Comparison of ENCODE assay signal across 11 mouse cellular contexts in the genomic region with DNA sequence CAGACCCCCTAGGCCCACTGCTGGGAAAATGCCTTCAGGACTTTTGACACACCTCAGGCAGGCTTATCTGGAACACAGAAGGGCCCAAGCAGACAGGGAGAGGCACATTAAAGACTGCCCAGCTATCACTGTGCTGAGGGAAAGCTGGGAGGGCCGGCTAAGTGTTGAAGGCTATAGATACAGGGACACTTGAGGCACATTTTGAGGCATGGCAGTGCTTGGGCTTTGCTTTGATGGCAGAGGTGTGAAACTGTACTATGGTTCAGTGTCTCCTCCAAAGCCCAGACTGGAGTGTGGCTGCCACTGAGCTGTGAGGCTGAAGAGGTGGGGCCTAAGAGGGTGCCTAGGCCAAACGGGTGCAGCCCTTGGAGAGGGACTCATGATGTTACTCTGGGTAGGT. TPM values are rescaled to one million over a fixed set of nuclear protein-coding genes. Genes with fewer than 3 reads are reported as not detected.
DNase-seq lines count a peak whose midpoint lies in the region; ATAC-seq and TF ChIP-seq lines count a peak whose summit lies in the region.
"Had no signal": no experiment of that assay in that cellular context is flagged by ENCODE, and none has a peak within 500 bp of the region (broad histone marks: within the 10 kb centered on the region; RNA-seq: fewer than 3 reads in every experiment).

No protein-coding gene starts in this region.

- H3K27ac ChIP-seq in heart, embryonic 16.5 days (ENCODE audit: low read length), result no peak overlapping the region
- H3K27ac ChIP-seq in spleen, adult 2 months (ENCODE audit: insufficient read depth, low read length), result peak overlapping the region; percentile 37; the same call in 1 of the 2 replicates
- peak overlapping the region; percentile 98 for H3K27ac ChIP-seq in liver, embryonic 11.5 days (ENCODE audit: low read depth, low read length)
- H3K27ac ChIP-seq in thymus, adult 2 months (ENCODE audit: control insufficient read depth, insufficient read depth, low read length), result no peak overlapping the region
- H3K27ac ChIP-seq: layer of hippocampus, adult 2 months had no signal

- WGBS in heart, embryonic 16.5 days, result 30% methylated on average over 2 of the region's 2 CpGs
- 69% methylated on average over 2 of the region's 2 CpGs for WGBS in spleen, adult 2 months
- 20% methylated on average over 2 of the region's 2 CpGs for WGBS in liver, embryonic 11.5 days
- WGBS in thymus, adult 2 months, result 89% methylated on average over 2 of the region's 2 CpGs

- ATAC-seq in heart, embryonic 16.5 days (replicated peaks; ENCODE audit: extremely low read depth, insufficient read depth, low FRiP score), result peak; percentile 42; the same call in 1 of the 2 replicates
- peak; percentile 88 for ATAC-seq in liver, embryonic 11.5 days (replicated peaks; ENCODE audit: low FRiP score)
- ATAC-seq: inflammation-experienced regulatory T-cells, adult 6 months had no signal

- no peak for TF ChIP-seq CTCF in spleen, adult 2 months (IDR thresholded peaks at IDR 0.05; ENCODE audit: extremely low read depth, insufficient read depth, insufficient read length, insufficient replicate concordance)
- TF ChIP-seq CTCF in thymus, adult 2 months (IDR thresholded peaks at IDR 0.05; ENCODE audit: borderline replicate concordance, control insufficient read depth, extremely low read depth, insufficient read depth, low read length, poor library complexity), result no peak

- no peaks in the 10 kb centered on the region for H3K36me3 ChIP-seq in heart, embryonic 16.5 days (ENCODE audit: control insufficient read depth, insufficient read depth)
- H3K36me3 ChIP-seq in spleen, adult 2 months (ENCODE audit: control insufficient read depth, insufficient read depth, low read length), result no peaks in the 10 kb centered on the region
- no peaks in the 10 kb centered on the region for H3K36me3 ChIP-seq in liver, embryonic 11.5 days (ENCODE audit: control insufficient read depth, insufficient read depth, low read length)
- no peaks in the 10 kb centered on the region for H3K36me3 ChIP-seq in thymus, adult 2 months (ENCODE audit: control insufficient read depth, insufficient read depth, low read length)

- no peak for DNase-seq in heart, adult 11 months
- no peak for DNase-seq in spleen, adult 2 months (ENCODE audit: low read depth in 1 of 2, low spot score in 2 of 2)
- no peak for DNase-seq in spleen, adult 12 weeks (ENCODE audit: low spot score)
- no peak for DNase-seq in liver, embryonic 11.5 days (ENCODE audit: low spot score)
- peak; percentile 30 for DNase-seq in yolk sac, embryonic 10.5 days (ENCODE audit: low spot score)
- DNase-seq in thymus, adult 2 months, result no peak
- DNase-seq in adrenal gland, postnatal 10 days, result no peak
- DNase-seq: left cerebral cortex, postnatal 4 days had no signal

- H3K4me3 ChIP-seq in heart, embryonic 16.5 days (ENCODE audit: low read length), result no peak overlapping the region
- H3K4me3 ChIP-seq in spleen, adult 2 months (ENCODE audit: extremely low read depth, insufficient read depth, insufficient read length), result no peak overlapping the region
- no peak overlapping the region for H3K4me3 ChIP-seq in liver, embryonic 11.5 days (ENCODE audit: low read depth, low read length)
- no peak overlapping the region for H3K4me3 ChIP-seq in thymus, adult 2 months (ENCODE audit: control insufficient read depth, insufficient read depth, low read length)
- H3K4me3 ChIP-seq: layer of hippocampus, adult 2 months had no signal

- H3K9ac ChIP-seq in heart, embryonic 16.5 days (ENCODE audit: low read length), result no peak overlapping the region
- H3K9ac ChIP-seq in liver, embryonic 11.5 days (ENCODE audit: low read depth, low read length), result peak overlapping the region; percentile 60

- H3K27me3 ChIP-seq in heart, embryonic 16.5 days (ENCODE audit: control insufficient read depth, insufficient read depth, low read length), result no peaks in the 10 kb centered on the region
- H3K27me3 ChIP-seq in spleen, adult 2 months (ENCODE audit: control insufficient read depth, insufficient read depth, low read length), result no peaks in the 10 kb centered on the region
- H3K27me3 ChIP-seq in liver, embryonic 11.5 days (replicated peaks; ENCODE audit: control insufficient read depth, insufficient read depth, low read length), result no peaks in the 10 kb centered on the region
- no peaks in the 10 kb centered on the region for H3K27me3 ChIP-seq in thymus, adult 2 months (ENCODE audit: control insufficient read depth, insufficient read depth, low read length)

- H3K4me2 ChIP-seq in heart, embryonic 16.5 days (ENCODE audit: low read depth, low read length), result no peak overlapping the region
- peak overlapping the region; percentile 54 for H3K4me2 ChIP-seq in liver, embryonic 11.5 days

- H3K9me3 ChIP-seq in heart, embryonic 16.5 days (replicated peaks; ENCODE audit: control insufficient read depth, low read length), result no peaks in the 10 kb centered on the region
- H3K9me3 ChIP-seq in liver, embryonic 11.5 days (ENCODE audit: control insufficient read depth, low read length), result no peaks in the 10 kb centered on the region

- no peak for TF ChIP-seq POLR2A in spleen, adult 2 months (IDR thresholded peaks at IDR 0.05; ENCODE audit: low read depth, low read length)
- no peak for TF ChIP-seq POLR2A in thymus, adult 2 months (IDR thresholded peaks at IDR 0.05; ENCODE audit: control insufficient read depth, extremely low read depth, insufficient read depth, low read length, poor library complexity)

- peaks cover 25% of the 10 kb centered on the region for H3K4me1 ChIP-seq in heart, embryonic 16.5 days (ENCODE audit: control insufficient read depth, insufficient read depth, low read length)
- peaks cover 10% of the 10 kb centered on the region; the same call in 1 of the 2 replicates for H3K4me1 ChIP-seq in spleen, adult 2 months (ENCODE audit: control insufficient read depth, insufficient read depth, insufficient read length)
- H3K4me1 ChIP-seq in liver, embryonic 11.5 days (replicated peaks; ENCODE audit: control insufficient read depth, insufficient read depth, low read length), result peaks cover 82% of the 10 kb centered on the region
- H3K4me1 ChIP-seq in thymus, adult 2 months (replicated peaks; ENCODE audit: control insufficient read depth, insufficient read depth, low read length), result peaks cover 34% of the 10 kb centered on the region

RNA-seq across cellular contexts. Expression of a gene that starts 44.1 kb away (rescaled TPM):
- 10.1 and 10.9 TPM in 2 replicates for polyA plus RNA-seq in heart, embryonic 16.5 days (2015; fragmentation: Nextera tagmentation; extraction: Ambion mirVana)
- polyA plus RNA-seq in spleen, adult 2 months (2012; rRNA removed), result 13.6 and 17.5 TPM in 2 replicates
- polyA plus RNA-seq in liver, embryonic 11.5 days (2014; fragmentation: Nextera tagmentation; extraction: Ambion mirVana), result 17.7 and 18.3 TPM in 2 replicates
- polyA plus RNA-seq in thymus, adult 2 months (2012; rRNA removed), result 79.3 and 94.9 TPM in 2 replicates
- total RNA-seq in adrenal gland, postnatal 10 days (2021), result 10 to 100 TPM; 17.4 to 23.0 TPM

Comparison
In these comparisons a context has a peak if more than half of its experiments do, and no peak if none do; other contexts are left out.
1. H3K27ac ChIP-seq: peak in spleen, adult 2 months (single experiment) and liver, embryonic 11.5 days (single experiment); none in heart, embryonic 16.5 days (single experiment) and thymus, adult 2 months (single experiment).